Mouse (Mus musculus) heart, postnatal 36 days (tissue): Measurements from ENCODE around the gene Exoc1. TPM values are rescaled to one million over a fixed set of nuclear protein-coding genes. Genes with fewer than 3 reads are reported as not detected.

Source experiments
- DNase-seq, 2 experiments: peaks; one replicate each; pipeline ENCODE4 v3.0.0; 2021 to 2022
- intact Hi-C: fragments of 180-260 bp; cut with DNase I; formaldehyde crosslinking; loops from one replicate; pipeline ENCODE4 v1.15.1; 2025
- total RNA-seq, 2 experiments: library from RNA; stranded (reverse); gene quantifications; 2 replicates each; pipeline ENCODE4 v1.2.3; 2021

Gene Exoc1
- total RNA-seq: 10 to 100 TPM; 11.9 to 15.2 TPM

DNA sequence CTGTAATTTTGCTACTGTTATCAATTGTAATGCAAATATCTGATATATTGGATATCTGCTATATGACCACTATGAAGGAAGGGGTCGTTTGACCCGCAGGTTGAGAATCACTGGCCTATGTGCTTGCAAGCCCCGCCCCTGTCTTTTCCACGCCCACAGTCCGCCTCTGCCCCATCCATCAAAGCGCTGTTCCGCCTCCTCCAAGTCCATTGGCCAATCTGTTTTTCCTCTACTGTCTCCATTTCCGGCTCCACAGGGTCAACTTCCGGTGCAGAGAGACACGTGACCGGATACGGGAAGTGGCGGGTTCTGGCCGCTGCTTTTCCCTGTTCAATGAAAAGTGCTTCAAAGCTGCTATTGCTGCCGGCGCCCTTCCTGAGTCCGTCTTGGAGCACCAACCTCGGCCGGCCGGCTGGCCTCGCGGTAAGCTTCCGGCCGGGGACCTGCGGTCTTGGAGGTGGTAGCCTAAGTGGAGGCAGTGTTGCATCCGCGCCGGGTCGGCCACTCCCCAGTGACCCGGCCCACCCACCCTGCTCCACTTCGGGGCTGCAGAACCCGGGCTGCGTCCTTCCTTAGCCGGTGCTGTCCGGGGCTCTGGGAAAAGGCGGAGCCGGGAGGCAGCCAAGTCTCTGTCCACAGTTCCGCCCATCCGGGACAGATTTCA, at the start of gene Exoc1:
Gene Exoc1, plus strand, starts transcription at position 272 of the 664 bp plus-strand sequence.
- DNase-seq: peak; percentile 92 to 94
- intact Hi-C loops: loop anchor here (2.0 kb wide), 1 partner anchor 224 kb away; the partner anchor contains the start of gene Clock

DNA sequence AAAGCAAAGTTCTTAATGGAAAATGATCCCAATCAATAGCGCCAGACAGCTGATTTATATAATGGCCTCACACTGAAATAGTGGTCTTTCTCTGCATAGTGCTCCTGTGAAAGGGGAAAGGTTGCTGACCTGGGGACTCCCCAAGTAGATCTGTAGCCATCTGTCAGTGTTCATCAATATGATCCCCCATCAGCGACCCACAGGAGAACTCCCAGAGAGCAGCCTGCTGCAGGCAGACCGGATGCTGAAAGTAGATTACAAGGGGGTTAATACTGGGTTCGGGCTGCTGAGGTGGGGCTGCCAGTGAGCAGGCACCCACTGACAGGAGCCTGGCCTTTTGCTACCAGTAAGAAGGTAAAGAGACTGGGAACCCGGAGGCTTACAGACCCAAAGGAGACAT, 45.3 kb upstream of the Exoc1 start, which contains the start of gene Gm7271:
Gene Gm7271, plus strand, starts transcription at position 230 of the 400 bp plus-strand sequence.
- intact Hi-C loops: no loop called here
- DNase-seq: no peak

DNA sequence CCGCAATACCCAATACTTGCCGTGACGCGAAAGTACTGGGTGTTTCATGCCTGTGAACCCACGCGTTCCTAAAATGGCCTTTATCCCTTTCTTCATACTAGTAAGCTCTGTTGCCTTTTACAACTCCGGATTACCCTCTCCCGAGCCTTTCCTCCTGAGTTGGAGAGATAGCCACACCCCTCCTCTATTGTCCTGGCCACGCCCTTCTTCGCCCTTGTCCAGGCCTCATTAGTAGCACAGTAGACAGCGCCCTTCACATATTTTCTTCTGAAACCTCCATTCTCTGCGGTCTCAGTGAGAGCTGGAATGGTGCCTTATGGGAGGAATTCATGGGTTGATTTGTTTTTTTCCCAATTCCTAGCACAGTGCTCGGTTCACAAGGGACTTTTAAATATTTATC, 34.0 kb upstream of the Exoc1 start:
- intact Hi-C loops: no loop called here
- DNase-seq: no peak

DNA sequence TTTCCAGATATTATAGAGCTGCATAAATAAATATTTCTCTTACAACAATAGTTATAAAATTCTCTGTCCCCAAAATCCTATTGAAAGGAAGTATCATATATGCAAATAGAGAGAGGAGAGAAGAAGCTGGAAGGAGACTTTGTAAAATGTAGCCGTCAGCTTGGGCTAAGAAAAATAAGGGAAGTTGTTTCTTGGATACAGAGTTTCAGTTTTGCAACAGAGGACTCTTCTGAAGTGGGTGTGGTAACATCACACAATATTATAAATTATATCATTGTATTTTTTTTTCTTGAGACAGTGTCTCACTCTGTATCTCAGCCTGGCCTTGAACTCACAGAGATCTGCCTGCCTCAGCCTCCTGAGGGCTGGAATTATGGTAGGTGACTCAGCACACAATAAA, 6.7 kb upstream of the Exoc1 start:
- intact Hi-C loops: no loop called here
- DNase-seq: no peak

DNA sequence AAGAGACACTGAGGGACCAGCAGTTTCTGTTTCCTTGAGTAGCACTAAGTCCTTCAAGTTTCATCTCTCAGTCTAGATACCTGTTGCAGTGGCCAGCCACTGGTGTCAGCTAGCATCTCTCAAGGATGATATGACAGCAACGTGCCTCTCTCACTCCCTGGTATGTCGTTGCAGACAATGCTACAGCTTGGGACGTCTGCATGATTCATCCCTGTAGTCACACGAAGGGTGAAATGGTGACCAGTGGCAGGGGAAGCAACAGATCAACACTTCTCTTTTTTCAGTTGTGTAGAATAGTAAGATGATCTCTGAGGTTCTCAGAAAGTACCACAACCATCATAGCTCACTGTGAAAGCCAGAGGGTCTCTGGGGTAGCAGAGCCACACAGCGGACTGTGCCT, 4.5 kb upstream of the Exoc1 start:
- DNase-seq: no peak
- intact Hi-C loops: no loop called here

DNA sequence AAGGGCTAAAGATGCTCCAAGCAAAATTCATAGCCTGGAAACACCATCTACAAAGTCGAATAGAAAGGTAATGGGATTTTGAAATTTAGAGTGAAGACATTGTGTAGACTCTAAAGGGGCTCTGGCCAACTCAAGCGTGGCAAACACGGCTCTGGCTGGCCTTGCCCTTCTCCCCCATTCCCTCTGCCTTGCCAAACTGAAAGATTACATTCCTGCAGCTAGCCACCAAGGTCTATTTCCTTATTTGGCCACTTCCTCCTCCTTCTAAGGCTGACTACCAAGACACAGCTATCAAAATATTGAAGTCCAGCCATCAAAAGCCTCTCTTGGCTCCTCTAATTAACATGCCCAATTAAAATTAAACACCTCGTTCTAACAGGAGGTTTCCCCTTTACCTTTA, 4.0 kb upstream of the Exoc1 start:
- no peak for DNase-seq
- intact Hi-C loops: no loop called here

DNA sequence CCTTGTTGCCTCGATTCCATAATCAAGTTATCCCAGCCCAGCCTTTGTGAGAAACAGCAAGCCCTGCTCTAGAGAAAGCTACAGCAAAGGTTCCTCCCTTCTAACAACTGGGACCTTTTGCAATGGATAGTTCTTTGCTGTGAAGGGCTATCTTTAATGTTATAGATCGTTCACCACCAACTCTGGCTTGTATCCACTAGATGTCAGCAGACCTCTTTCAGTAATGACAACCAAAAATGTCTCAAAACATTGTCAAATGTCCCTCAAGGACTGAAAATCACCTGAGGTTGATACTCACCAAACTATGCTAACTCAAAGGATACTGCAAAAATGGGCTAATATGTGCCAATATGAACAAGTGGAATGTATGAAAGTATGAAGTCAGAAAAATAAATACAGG, 3.3 kb upstream of the Exoc1 start:
- intact Hi-C loops: no loop called here

DNA sequence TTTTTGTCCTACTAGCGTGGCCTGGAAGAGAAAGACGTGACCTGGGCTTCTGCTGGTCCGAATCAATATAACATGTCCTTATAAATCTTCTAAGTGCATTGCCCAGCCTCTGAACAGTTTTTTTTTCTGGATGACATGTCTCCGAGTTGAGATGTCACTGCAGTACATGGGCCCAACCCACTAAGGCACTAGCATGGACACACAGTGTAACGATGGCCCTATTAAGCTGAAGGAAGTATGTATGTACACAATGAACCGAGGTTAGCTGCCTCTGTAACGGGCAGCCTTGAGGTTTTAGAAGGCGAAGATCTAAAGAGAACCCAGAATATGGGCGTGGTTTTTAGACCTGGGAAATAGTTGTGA, 574 bp downstream of the Exoc1 start:
- intact Hi-C loops: loop anchor here (2.0 to 10.0 kb wide), 2 partner anchors 225 to 385 kb away; partner anchors contain the start of genes Clock and Srd5a3
- DNase-seq: no peak

More for the DNA sequence above, 3.3 kb upstream of the Exoc1 start:
- DNase-seq: no peak

DNA sequence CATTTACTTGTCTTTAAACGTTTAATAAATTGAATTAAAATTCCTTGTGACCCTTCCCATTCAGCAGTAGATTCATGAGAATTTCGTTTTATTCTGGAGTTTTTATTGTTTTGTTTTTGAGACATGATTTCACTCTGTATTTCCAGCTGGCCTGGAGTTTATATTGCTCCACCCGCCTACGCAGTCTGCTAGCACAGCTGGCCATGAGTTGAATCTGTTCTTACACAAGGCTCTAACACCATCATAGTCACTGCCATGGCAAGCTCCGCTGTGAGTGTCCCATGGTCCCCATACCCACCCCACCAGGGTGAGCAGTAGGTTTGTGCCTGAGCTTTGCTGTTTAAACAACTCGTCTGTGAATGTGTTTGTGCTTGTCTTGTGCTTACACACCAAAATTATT, 4.1 kb downstream of the Exoc1 start:
- intact Hi-C loops: loop anchor here (10.0 kb wide), 1 partner anchor 388 kb away; the partner anchor contains the start of gene Srd5a3

DNA sequence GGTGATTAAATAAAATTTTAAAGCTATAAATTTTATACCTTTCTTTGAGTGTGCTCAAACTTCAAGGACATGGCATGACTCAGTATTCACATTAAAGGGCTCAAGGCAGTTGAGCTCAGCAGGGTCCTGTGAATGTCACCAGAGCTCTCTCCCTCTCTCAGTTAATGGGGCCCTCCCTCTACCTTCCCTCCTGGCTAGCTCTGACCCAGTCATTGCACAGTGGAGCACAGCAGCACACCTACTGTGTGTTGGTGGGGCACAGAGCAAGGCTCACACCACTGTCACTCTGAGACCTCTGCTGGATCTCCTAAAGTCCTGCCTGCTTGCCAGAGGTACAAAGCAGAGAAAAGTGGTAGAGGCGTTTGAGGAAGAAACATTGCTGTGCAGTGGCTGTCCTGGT, 7.1 kb downstream of the Exoc1 start:
- DNase-seq: no peak
- intact Hi-C loops: loop anchor here (10.0 kb wide), 1 partner anchor 391 kb away; the partner anchor contains the start of gene Srd5a3

More for the DNA sequence above, 4.1 kb downstream of the Exoc1 start:
- DNase-seq: peak; percentile 23 to 31

DNA sequence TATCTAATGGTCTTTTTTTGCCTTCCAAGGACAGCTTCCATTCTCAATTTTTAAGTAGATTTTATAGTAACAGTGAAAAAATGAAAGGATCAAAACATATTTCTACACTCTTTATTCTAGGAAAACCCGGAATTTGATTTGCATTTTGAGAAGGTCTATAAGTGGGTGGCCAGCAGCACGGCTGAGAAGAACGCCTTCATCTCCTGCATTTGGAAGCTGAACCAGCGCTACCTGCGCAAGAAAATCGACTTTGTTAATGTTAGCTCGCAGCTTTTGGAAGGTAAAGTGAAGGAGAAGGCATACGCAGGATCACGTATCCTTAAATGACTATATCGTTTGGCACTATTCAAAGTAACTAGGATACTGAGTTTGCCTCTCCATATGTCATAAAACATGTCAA, 8.5 kb downstream of the Exoc1 start:
- DNase-seq: no peak
- intact Hi-C loops: loop anchor here (10.0 kb wide), 1 partner anchor 393 kb away; the partner anchor contains the start of gene Srd5a3

DNA sequence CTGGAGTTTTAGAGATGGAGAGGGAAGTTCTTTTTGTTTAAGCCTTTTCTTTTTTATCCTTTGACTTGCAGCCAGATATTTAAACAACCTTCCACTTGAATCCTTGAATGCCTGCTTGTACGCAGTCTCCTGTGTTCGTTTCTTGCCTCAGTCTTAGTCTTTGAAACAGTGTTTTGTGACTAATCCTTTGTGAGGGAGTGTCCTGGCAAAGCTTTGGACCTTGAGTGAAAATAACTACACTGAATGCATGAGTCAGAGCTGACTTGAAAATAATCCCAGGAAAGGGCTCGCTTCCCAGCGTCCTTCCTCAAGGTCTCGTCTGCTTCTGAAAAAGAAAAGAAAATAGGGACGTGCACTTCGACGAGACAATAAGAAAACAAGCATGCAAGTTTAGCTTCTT, 11.1 kb downstream of the Exoc1 start:
- intact Hi-C loops: loop anchor here (5.0 kb wide), 1 partner anchor 678 kb away; no protein-coding TSS in a partner anchor
- peak; percentile 19 to 32 for DNase-seq

DNA sequence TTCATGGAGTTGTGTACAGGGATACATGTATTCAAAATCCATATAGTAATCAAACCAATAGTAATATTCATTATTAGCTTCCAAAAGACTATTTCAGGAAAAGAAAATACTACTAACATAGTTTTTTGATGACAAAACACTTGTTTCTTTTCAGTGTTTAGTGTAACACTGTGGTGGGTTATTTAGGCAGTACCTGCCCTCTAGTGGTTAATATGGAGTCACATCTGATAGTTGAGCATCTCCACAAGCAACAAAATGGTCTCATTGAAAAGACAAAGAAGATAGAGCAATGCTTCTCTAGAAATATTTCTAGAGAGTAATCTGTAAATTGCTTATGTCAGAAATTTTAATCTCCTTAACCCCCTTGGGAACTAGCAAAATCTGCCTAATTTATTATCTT, 11.7 kb downstream of the Exoc1 start:
- intact Hi-C loops: loop anchor here (5.0 kb wide), 1 partner anchor 679 kb away; no protein-coding TSS in a partner anchor
- DNase-seq: no peak

DNA sequence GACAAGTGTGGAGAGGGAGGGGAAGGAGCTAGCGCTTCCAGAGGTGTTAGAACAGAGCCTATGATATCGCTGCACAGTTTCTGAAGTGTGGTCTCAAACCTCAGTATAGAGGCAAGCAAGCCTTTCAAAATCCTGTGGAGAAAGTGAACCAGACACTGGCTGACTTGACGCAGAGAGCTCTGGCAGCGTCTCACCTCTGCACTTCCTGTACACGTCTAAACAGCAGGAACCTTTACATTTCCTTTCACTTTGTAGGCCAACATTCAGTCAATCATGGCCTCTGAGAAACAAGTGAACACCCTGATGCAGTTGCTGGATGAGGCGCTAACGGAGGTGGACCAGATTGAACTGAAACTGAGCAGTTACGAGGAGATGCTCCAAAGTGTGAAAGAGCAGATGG, 14.1 kb downstream of the Exoc1 start:
- no peak for DNase-seq
- intact Hi-C loops: loop anchor here (5.0 kb wide), 1 partner anchor 681 kb away; no protein-coding TSS in a partner anchor

DNA sequence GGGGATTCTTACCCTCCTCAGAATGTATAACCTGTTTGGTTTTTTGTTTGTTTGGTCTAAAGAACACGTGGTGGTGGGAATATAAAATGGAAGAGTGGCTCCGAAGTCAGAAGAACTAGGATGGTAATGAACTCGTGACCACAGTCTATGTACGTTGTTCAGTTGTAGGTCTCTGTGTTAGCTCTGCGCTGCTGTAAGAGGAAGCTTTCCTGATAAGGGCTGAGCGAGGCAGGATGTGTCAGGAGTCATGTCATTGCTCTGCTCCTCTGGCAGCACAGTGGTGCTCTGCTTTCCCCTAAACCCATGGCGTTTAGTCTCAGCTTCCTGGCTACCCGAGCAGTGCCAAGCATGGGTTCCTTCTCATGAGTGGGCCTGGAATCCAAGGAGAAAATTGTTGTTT, 21.3 kb downstream of the Exoc1 start:
- no peak for DNase-seq
- intact Hi-C loops: no loop called here

DNA sequence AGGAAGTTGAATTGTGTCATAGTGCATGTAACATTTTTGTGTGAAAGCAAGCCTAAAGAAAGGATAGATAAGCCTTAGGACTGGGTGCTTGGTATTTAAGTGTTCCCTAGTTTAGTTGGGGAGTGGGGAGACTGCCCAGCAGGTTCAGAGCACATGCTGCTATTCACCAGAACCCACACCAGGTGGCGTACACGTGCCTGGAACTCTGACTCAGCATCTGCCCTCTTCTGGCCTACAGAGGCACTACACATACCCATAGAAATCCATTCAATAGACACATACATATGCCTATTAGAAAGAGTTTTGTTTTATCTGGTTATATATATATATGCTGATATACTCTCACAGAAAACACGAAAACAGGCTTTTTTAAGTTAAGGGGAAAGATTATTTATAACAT, 36.2 kb downstream of the Exoc1 start:
- DNase-seq: peak; percentile 37 to 57
- intact Hi-C loops: no loop called here

DNA sequence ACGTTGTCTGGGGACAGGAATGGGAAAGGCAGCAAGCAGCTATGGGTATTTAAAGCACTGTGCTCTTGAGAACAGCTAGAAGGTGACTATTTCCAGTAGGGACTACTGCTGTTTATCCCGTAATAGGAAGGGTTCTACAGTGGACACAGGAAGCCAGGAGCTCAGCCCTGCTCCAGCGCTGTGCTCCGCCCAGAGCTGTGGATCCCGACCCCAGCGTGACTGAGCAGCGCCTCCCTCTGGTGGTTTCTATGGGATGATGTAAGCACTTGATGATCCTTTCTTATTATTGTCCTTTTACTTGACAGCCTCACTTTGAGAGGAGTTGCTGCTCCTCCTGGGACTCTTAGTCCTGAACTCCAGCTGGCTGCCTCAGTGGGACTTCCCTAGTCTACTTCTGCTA, 45.1 kb downstream of the Exoc1 start:
- DNase-seq: no peak

DNA sequence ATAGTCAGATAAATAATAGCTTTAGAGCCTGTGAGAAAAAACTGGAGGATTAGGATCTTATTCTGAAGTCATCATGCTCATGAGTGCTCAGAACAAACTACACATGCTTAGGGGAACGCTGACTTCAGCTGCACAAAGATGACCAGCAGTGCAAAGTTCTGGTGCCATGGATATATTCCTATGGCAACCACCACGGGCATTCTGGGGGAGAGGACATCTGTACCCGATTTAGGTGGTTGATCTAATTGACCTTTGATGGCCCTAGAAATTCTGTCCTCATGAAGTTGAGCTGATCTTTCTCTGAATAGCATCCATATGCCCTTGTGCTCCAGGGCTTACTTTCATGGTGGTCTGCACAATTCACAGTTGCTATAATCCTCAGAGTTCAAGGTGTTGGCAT, 47.9 kb downstream of the Exoc1 start:
- DNase-seq: no peak

More for the DNA sequence above, 45.1 kb downstream of the Exoc1 start:
- intact Hi-C loops: no loop called here

DNA sequence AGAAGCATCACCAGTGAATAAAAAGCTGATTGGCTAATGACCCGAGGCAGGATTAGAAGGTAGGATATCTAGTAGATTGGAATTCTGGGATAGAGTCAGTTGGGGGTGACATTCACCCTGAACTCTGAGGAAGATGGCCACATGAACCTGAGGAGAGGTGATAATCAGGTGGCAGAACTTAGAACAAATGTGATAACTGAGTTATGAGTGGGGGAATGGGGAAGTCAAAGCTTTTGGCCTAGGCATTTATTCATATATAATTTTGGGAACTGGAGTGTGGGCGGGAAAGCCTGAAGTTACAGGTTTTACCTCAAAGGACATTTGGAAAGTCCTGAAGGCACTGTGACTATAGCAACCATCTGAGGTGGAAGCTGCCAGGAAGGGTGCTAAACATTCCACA, 56.3 kb downstream of the Exoc1 start:
- intact Hi-C loops: no loop called here
- DNase-seq: no peak

More for the DNA sequence above, 47.9 kb downstream of the Exoc1 start:
- intact Hi-C loops: no loop called here

DNA sequence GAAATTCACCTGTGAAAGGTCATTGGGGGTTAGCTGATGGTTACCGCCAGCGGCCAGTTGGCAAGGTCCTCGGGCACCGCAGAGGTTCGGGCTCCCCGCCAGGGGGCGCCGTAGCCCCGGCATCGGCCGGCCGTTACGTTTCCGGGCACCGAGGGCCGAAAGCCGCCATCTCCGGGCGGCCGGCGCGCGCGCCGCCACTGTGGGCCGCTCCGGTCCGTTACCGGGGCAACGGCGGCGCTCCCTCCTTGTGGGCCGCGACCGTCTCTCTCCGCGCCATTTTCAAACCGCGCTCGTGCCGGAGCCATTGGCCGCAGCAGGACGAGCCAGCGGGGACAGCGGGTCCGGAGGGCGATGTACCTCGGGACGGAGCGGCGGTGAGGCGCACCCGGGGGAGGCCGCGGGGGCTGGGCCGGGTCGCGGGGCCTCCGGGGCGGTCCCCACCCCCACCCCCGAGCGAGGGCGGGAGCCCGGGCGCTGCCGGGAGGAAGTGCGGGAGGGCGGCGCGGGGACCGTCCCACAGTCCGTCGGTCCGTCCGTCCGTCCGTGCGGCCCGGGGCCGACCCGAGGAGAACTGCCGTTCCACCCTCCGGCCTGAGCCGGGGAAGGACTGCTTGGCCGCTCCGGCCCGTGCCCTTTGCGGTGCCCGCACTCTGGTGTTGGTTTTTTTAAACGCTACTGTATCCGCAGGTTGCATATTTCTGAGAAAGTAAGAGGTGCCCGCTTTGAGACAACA, 59.6 kb downstream of the Exoc1 start, which contains the start of gene Cep135:
Gene Cep135, plus strand, starts transcription at position 148 of the 733 bp plus-strand sequence.
- peak; percentile 90 to 91 for DNase-seq
- intact Hi-C loops: loop anchor here (1.0 kb wide), 1 partner anchor 255 kb away; no protein-coding TSS in a partner anchor

DNA sequence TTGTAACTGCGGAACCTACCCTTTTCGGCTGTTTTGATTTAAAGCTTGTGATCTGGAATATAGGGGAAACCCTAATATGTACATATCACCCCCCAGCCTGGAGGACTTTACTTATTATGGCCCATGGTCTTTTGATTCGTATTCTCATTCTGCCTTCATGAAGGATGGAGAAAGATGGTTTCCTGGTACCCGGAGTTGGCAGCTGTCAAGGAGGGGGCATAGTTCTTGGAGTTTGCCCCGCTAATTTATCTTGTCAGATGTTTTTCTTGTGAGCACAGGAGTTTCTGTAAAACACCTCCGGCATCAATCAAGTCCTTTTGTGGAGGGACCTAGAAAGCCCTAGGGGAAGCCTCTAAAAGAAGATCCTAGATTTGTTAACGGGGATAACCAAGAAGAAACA, 60.2 kb downstream of the Exoc1 start:
- no peak for DNase-seq

More for the DNA sequence above, 60.2 kb downstream of the Exoc1 start:
- intact Hi-C loops: no loop called here
